Mouse (Mus musculus) bone marrow macrophage, adult 2 months (primary cell): ENCODE results near the gene Ly6g6d.

Experiments
- CTCF ChIP-seq: IDR thresholded peaks from 2 replicates; pipeline ENCODE4 v1.5.1; 2012; ENCODE audit warnings: low read depth, mild to moderate bottlenecking, low read length, moderate library complexity
- POLR2A ChIP-seq: IDR thresholded peaks from 2 replicates; pipeline ENCODE4 v1.6.1; 2012; ENCODE audit warnings: mild to moderate bottlenecking, low read depth, low read length, borderline replicate concordance

GRCm38 (mm10) chr17:35083929-35084497 lies 6.1 kb upstream of the Ly6g6d start:
- TF ChIP-seq POLR2A (no peak), CTCF (no peak)
